In genomic region chr11:54214499-54215443, GRCm38 (mm10) we compare ENCODE assay signal across 9 mouse cellular contexts. TPM values are rescaled to one million over a fixed set of nuclear protein-coding genes. Genes with fewer than 3 reads are reported as not detected.
DNase-seq lines count a peak whose midpoint lies in the region; ATAC-seq and TF ChIP-seq lines count a peak whose summit lies in the region.
"Had no signal": no experiment of that assay in that cellular context is flagged by ENCODE, and none has a peak within 500 bp of the region (broad histone marks: within the 10 kb centered on the region; RNA-seq: fewer than 3 reads in every experiment).

No protein-coding gene starts in this region.

- H3K27me3 ChIP-seq in stomach, postnatal 0 days (ENCODE audit: control insufficient read depth, insufficient read depth, low read length): no peaks in the 10 kb centered on the region
- no peaks in the 10 kb centered on the region for H3K27me3 ChIP-seq in liver, postnatal 0 days (ENCODE audit: insufficient read depth, low read length)
- H3K27me3 ChIP-seq in liver, embryonic 11.5 days (replicated peaks; ENCODE audit: control insufficient read depth, insufficient read depth, low read length): no peaks in the 10 kb centered on the region; the same call in 1 of the 2 replicates

- H3K27ac ChIP-seq in stomach, postnatal 0 days (replicated peaks): no peak overlapping the region
- H3K27ac ChIP-seq in liver, postnatal 0 days (ENCODE audit: low read depth): no peak overlapping the region
- H3K27ac ChIP-seq in liver, embryonic 11.5 days (ENCODE audit: low read depth, low read length): no peak overlapping the region

- no peak for TF ChIP-seq CTCF in stomach, postnatal 0 days (IDR thresholded peaks at IDR 0.05; ENCODE audit: low read depth)
- TF ChIP-seq CTCF in liver, postnatal 0 days (IDR thresholded peaks at IDR 0.05; ENCODE audit: low read depth): no peak

- WGBS in stomach, postnatal 0 days: 72% methylated on average over 9 of the region's 9 CpGs
- 33% methylated on average over 9 of the region's 9 CpGs for WGBS in liver, postnatal 0 days (ENCODE audit: insufficient replicate concordance)
- 48% methylated on average over 9 of the region's 9 CpGs for WGBS in liver, embryonic 11.5 days

- ATAC-seq in stomach, postnatal 0 days (ENCODE audit: low FRiP score, low TSS enrichment): peak; percentile 15; the same call in 1 of the 2 replicates
- ATAC-seq in liver, postnatal 0 days: no peak
- ATAC-seq in liver, embryonic 11.5 days (replicated peaks; ENCODE audit: low FRiP score): no peak

- TF ChIP-seq EP300 in stomach, postnatal 0 days (optimal IDR thresholded peaks at IDR 0.05): no peak
- no peak for TF ChIP-seq EP300 in liver, postnatal 0 days (IDR thresholded peaks at IDR 0.05; ENCODE audit: low read depth)

- H3K9ac ChIP-seq in stomach, postnatal 0 days (ENCODE audit: low read length): no peak overlapping the region
- H3K9ac ChIP-seq in liver, postnatal 0 days (replicated peaks): no peak overlapping the region
- H3K9ac ChIP-seq in liver, embryonic 11.5 days (ENCODE audit: low read depth, low read length): no peak overlapping the region

- no peak overlapping the region for H3K4me3 ChIP-seq in stomach, postnatal 0 days (ENCODE audit: low read depth, low read length)
- H3K4me3 ChIP-seq in liver, postnatal 0 days (ENCODE audit: low read depth, low read length): no peak overlapping the region
- H3K4me3 ChIP-seq in liver, embryonic 11.5 days (ENCODE audit: low read depth, low read length): no peak overlapping the region

- no peaks in the 10 kb centered on the region for H3K9me3 ChIP-seq in stomach, postnatal 0 days (ENCODE audit: control insufficient read depth, low read length)
- no peaks in the 10 kb centered on the region for H3K9me3 ChIP-seq in liver, postnatal 0 days (ENCODE audit: low read length)
- no peaks in the 10 kb centered on the region for H3K9me3 ChIP-seq in liver, embryonic 11.5 days (ENCODE audit: control insufficient read depth, low read length)

- H3K4me2 ChIP-seq in stomach, postnatal 0 days (replicated peaks; ENCODE audit: low read depth): no peak overlapping the region
- no peak overlapping the region for H3K4me2 ChIP-seq in liver, postnatal 0 days (ENCODE audit: low read depth, low read length)
- no peak overlapping the region for H3K4me2 ChIP-seq in liver, embryonic 11.5 days

- H3K4me1 ChIP-seq in stomach, postnatal 0 days (replicated peaks; ENCODE audit: control insufficient read depth, insufficient read depth): no peaks in the 10 kb centered on the region
- no peaks in the 10 kb centered on the region for H3K4me1 ChIP-seq in liver, postnatal 0 days (ENCODE audit: insufficient read depth)
- H3K4me1 ChIP-seq in liver, embryonic 11.5 days (replicated peaks; ENCODE audit: control insufficient read depth, insufficient read depth, low read length): no peaks in the 10 kb centered on the region

- peak; percentile 55 for DNase-seq in CD4-positive, CD25-positive, alpha-beta regulatory T cell, adult 2 months (ENCODE audit: low read depth, low spot score)
- peak; percentile 98 to 99 for DNase-seq in adrenal gland, adult (ENCODE audit: inconsistent age in 2 of 2, low spot score in 1 of 2)
- peak; percentile 17 to 19 for DNase-seq in frontal cortex, postnatal 14 days (ENCODE audit: low spot score in 2 of 2)
- peak; percentile 79 for DNase-seq in kidney, postnatal 14 days
- peak; percentile 69 for DNase-seq in lung, postnatal 25 days (ENCODE audit: low spot score)
- peak; percentile 20 for DNase-seq in stomach, postnatal 0 days (ENCODE audit: low spot score)
- no peak for DNase-seq in liver, postnatal 0 days
- no peak for DNase-seq in liver, embryonic 11.5 days (ENCODE audit: low spot score)

- H3K36me3 ChIP-seq in stomach, postnatal 0 days (ENCODE audit: control insufficient read depth, insufficient read depth, low read length): no peaks in the 10 kb centered on the region
- H3K36me3 ChIP-seq in liver, postnatal 0 days (replicated peaks; ENCODE audit: insufficient read depth, low read length): no peaks in the 10 kb centered on the region
- no peaks in the 10 kb centered on the region for H3K36me3 ChIP-seq in liver, embryonic 11.5 days (ENCODE audit: control insufficient read depth, insufficient read depth, low read length)

RNA-seq across cellular contexts. Expression of gene Csf2, which starts 34.7 kb away (rescaled TPM):
- polyA plus RNA-seq in stomach, postnatal 0 days (2015; fragmentation: Nextera tagmentation; extraction: Ambion mirVana): not detected in 2 replicates
- not detected in 2 replicates for polyA plus RNA-seq in liver, postnatal 0 days (2015; fragmentation: Nextera tagmentation; extraction: Ambion mirVana)
- polyA plus RNA-seq in liver, embryonic 11.5 days (2014; fragmentation: Nextera tagmentation; extraction: Ambion mirVana): not detected in 2 replicates
- polyA plus RNA-seq: limb, embryonic 14.5 days had no signal

RNA-seq across cellular contexts. Expression of gene Il3, which starts 52.3 kb away (rescaled TPM):
- polyA plus RNA-seq in stomach, postnatal 0 days (2015; fragmentation: Nextera tagmentation; extraction: Ambion mirVana): not detected in 2 replicates
- polyA plus RNA-seq in liver, postnatal 0 days (2015; fragmentation: Nextera tagmentation; extraction: Ambion mirVana): not detected in 2 replicates
- not detected in 2 replicates for polyA plus RNA-seq in liver, embryonic 11.5 days (2014; fragmentation: Nextera tagmentation; extraction: Ambion mirVana)
- polyA plus RNA-seq: limb, embryonic 14.5 days had no signal

Comparison
In these comparisons a context has a peak if more than half of its experiments do, and no peak if none do; other contexts are left out.
1. DNase-seq: peak in CD4-positive, CD25-positive, alpha-beta regulatory T cell, adult 2 months (single experiment), adrenal gland, adult (2 of 2), frontal cortex, postnatal 14 days (2 of 2), kidney, postnatal 14 days (single experiment), lung, postnatal 25 days (single experiment) and stomach, postnatal 0 days (single experiment); none in liver, postnatal 0 days (single experiment) and liver, embryonic 11.5 days (single experiment).